Comparison of ENCODE assay signal across 8 mouse cellular contexts in the genomic region with DNA sequence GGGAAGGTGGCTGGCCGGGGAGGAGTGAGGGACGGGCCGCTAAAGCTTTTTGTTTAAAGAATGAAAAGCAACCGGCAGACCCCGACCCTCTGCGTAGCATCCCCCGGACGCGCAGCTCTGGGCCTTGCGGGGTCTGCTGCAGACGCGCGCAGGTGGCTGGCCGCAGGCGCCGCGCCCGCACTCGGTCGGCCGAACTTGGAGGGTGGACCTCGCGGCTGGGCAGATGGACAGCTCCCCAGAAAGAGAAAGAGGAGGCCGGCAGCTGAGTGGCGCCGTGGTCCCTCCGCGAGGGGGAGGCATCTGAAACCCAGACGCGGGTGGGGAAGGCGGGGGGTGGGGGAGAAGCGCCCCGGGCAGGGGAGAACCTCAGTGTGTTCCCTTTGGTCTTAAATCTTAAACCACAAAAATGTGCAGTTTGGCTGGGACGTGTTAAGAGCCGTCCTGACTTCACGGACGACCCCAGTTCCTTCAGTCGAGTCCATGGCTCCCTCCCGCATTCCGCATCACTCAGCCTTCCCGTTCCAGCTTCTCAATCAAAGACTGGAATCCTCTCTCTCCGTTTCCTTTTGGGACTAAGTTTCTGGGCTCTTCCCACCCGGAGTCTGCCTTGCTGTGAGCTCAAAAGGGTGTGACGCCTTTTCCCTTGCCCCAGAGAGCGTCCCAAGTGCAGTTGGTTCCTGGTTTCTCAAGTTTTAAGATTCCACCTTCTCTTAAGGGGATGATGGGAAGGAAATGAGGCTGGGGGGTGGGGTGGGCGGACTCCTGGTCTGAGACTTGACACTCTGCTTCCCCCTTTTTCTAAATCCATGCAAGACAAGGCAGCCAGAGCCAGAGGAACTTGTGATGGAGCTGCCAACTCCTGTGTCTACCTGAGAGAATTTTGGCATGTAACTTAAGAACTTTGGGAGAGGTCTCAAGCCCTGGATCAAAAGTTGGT. TPM values are rescaled to one million over a fixed set of nuclear protein-coding genes. Genes with fewer than 3 reads are reported as not detected.
A peak's percentile ranks its signal among the peaks of the same experiment; 100 is the strongest.
DNase-seq lines count a peak whose midpoint lies in the region; ATAC-seq and TF ChIP-seq lines count a peak whose summit lies in the region.

No protein-coding gene starts in this region.

- peak; percentile 32 for ATAC-seq in forebrain, embryonic 13.5 days
- no peak; the same call in 1 of the 2 replicates for ATAC-seq in lung, embryonic 14.5 days (ENCODE audit: insufficient read depth)
- no peak for ATAC-seq in megakaryocyte-erythroid progenitor cell, adult 5-6 weeks (replicated peaks; ENCODE audit: low FRiP score, low TSS enrichment, poor library complexity, severe bottlenecking)

- H3K4me3 ChIP-seq in forebrain, embryonic 13.5 days = peak overlapping the region; percentile 97
- H3K4me3 ChIP-seq in lung, embryonic 14.5 days (ENCODE audit: low read depth, low read length) = peak overlapping the region; percentile 84

- H3K9me3 ChIP-seq in forebrain, embryonic 13.5 days (replicated peaks) = no peaks in the 10 kb centered on the region
- H3K9me3 ChIP-seq in lung, embryonic 14.5 days (ENCODE audit: low read depth, low read length) = no peaks in the 10 kb centered on the region

- peak overlapping the region; percentile 89 for H3K4me2 ChIP-seq in forebrain, embryonic 13.5 days
- peak overlapping the region; percentile 97 for H3K4me2 ChIP-seq in lung, embryonic 14.5 days

- peaks cover 44% of the 10 kb centered on the region for H3K4me1 ChIP-seq in forebrain, embryonic 13.5 days
- peaks cover 22% of the 10 kb centered on the region for H3K4me1 ChIP-seq in lung, embryonic 14.5 days (ENCODE audit: insufficient read depth)

- DNase-seq in ES-CJ7 (ENCODE audit: low read depth, low spot score) = peak; percentile 36
- peak; percentile 69 for DNase-seq in brain, adult 2 months (ENCODE audit: low read depth, low spot score)
- peak; percentile 56 to 57 for DNase-seq in heart, postnatal 10 days
- DNase-seq in kidney, postnatal 25 days = peak; percentile 54 to 66
- peak; percentile 68 for DNase-seq in lung, embryonic 14.5 days
- peak; percentile 26 for DNase-seq in ovary, postnatal 14 days (ENCODE audit: low spot score)

- H3K27me3 ChIP-seq in forebrain, embryonic 13.5 days = no peaks in the 10 kb centered on the region
- H3K27me3 ChIP-seq in lung, embryonic 14.5 days (ENCODE audit: insufficient read depth, low read length) = no peaks in the 10 kb centered on the region

- intact Hi-C loops in heart, postnatal 10 days (cut with DNase I) = loop anchor here (5.0 kb wide), 4 partner anchors 96 to 224 kb away; no protein-coding TSS in a partner anchor

- WGBS in forebrain, embryonic 13.5 days = under 1% methylated on average over 36 of the region's 46 CpGs
- WGBS in lung, embryonic 14.5 days = under 1% methylated on average over 41 of the region's 46 CpGs

- peak overlapping the region; percentile 86 for H3K27ac ChIP-seq in forebrain, embryonic 13.5 days
- peak overlapping the region; percentile 69; the same call in 1 of the 2 replicates for H3K27ac ChIP-seq in lung, embryonic 14.5 days (ENCODE audit: low read depth)

- H3K36me3 ChIP-seq in forebrain, embryonic 13.5 days (ENCODE audit: poor library complexity, severe bottlenecking) = no peaks in the 10 kb centered on the region
- H3K36me3 ChIP-seq in lung, embryonic 14.5 days (ENCODE audit: insufficient read depth) = no peaks in the 10 kb centered on the region

- peak overlapping the region; percentile 97 for H3K9ac ChIP-seq in forebrain, embryonic 13.5 days
- H3K9ac ChIP-seq in lung, embryonic 14.5 days = peak overlapping the region; percentile 77

- TF ChIP-seq CTCF in lung, embryonic 14.5 days (IDR thresholded peaks at IDR 0.05; ENCODE audit: low read depth) = no peak

RNA-seq across cellular contexts. Expression of gene Fmnl2, which starts 1.1 kb away (rescaled TPM):
- polyA plus RNA-seq in forebrain, embryonic 13.5 days (2015; fragmentation: Nextera tagmentation; extraction: Ambion mirVana) = 15.4 and 17.1 TPM in 2 replicates
- 1 to 10 TPM; 7.5 to 7.8 TPM for total RNA-seq in heart, postnatal 10 days (2021)
- 4.6 and 5.0 TPM in 2 replicates for polyA plus RNA-seq in lung, embryonic 14.5 days (2014; fragmentation: Nextera tagmentation; extraction: Ambion mirVana)
- 0.35 TPM in 1 of 2 replicates, not detected in the other for total RNA-seq in megakaryocyte-erythroid progenitor cell, adult 5-6 weeks (2014; fragmentation: Nextera tagmentation)
- total RNA-seq in megakaryocyte-erythroid progenitor cell, adult 5-6 weeks (2017) = 0.70 and 0.76 TPM in 2 replicates

Comparison
In these comparisons a context has a peak if more than half of its experiments do, and no peak if none do; other contexts are left out.
1. RNA of gene Fmnl2, which starts 1.1 kb away (total RNA-seq): 7.5 to 7.8 TPM in heart, postnatal 10 days; 0.35 to 0.76 TPM in megakaryocyte-erythroid progenitor cell, adult 5-6 weeks; every median in the first group is over 4 times any median in the second.
2. Peak in every context shown above with its lines, with median percentiles within 50 percentile points of each other: DNase-seq.